Mouse (Mus musculus) left cerebral cortex, adult 2 months (tissue): Measurements from ENCODE around the gene Slc7a8. TPM values are rescaled to one million over a fixed set of nuclear protein-coding genes. Genes with fewer than 3 reads are reported as not detected.

Experiments
- DNase-seq, 2 experiments: peaks; one replicate each; pipeline ENCODE4 v3.0.0; 2021 to 2022; ENCODE audit warnings: low spot score in 2 of 2, mixed read lengths in 1 of 2; ENCODE audit errors: extremely low spot score in 1 of 2
- H3K27ac ChIP-seq: fragments of 200-600 bp; 2 replicates; pipeline ENCODE4 v1.8.1; 2022
- H3K4me3 ChIP-seq: fragments of 200-600 bp; 2 replicates; pipeline ENCODE4 v1.8.1; 2022
- CTCF ChIP-seq: fragments of 200-600 bp; IDR thresholded peaks from 2 replicates; pipeline ENCODE4 v1.8.1; 2022; ENCODE audit warnings: antibody characterized with exemption, mild to moderate bottlenecking, moderate library complexity
- intact Hi-C: fragments of 180-260 bp; cut with DNase I; formaldehyde crosslinking; loops from one replicate; pipeline ENCODE4 v1.15.1; 2025
- total RNA-seq, 2 experiments: library from RNA; stranded (reverse); gene quantifications; 2 replicates each; pipeline ENCODE4 v1.2.3; 2021

The Slc7a8 gene
- total RNA-seq, 2 experiments from 2014 or later = 54.3 to 58.6 TPM

GRCm38 (mm10) chr14:54682396-54682795, 99.3 kb downstream of the Slc7a8 start:
- Histone ChIP-seq H3K27ac (no peak overlapping the region), H3K4me3 (no peak overlapping the region)
- DNase-seq = no peak
- intact Hi-C loops = no loop called here
- TF ChIP-seq CTCF = no peak

GRCm38 (mm10) chr14:54678657-54679304, 103.0 kb downstream of the Slc7a8 start:
- TF ChIP-seq CTCF = no peak
- DNase-seq = no peak
- H3K4me3 ChIP-seq = no peak overlapping the region
- intact Hi-C loops = no loop called here
- H3K27ac ChIP-seq = no peak overlapping the region

GRCm38 (mm10) chr14:54676290-54676689, 105.5 kb downstream of the Slc7a8 start:
- Histone ChIP-seq H3K4me3 (no peak overlapping the region), H3K27ac (no peak overlapping the region)
- TF ChIP-seq CTCF = no peak
- intact Hi-C loops = no loop called here
- DNase-seq = no peak

GRCm38 (mm10) chr14:54674317-54674716, 107.4 kb downstream of the Slc7a8 start:
- DNase-seq = no peak
- Histone ChIP-seq H3K27ac (no peak overlapping the region), H3K4me3 (no peak overlapping the region)
- intact Hi-C loops = no loop called here
- no peak for TF ChIP-seq CTCF

Other genes starting within 250 kb of the Slc7a8 start
- 1 to 10 TPM; 2.2 to 2.7 TPM for gene Haus4, start 227.3 kb downstream of the Slc7a8 start, total RNA-seq
- 1 to 10 TPM; 1.3 to 2.8 TPM for gene Ajuba, start 204.4 kb downstream of the Slc7a8 start, total RNA-seq
- gene 4931414P19Rik, start 176.0 kb downstream of the Slc7a8 start, total RNA-seq = 1 to 10 TPM; 8.3 to 9.0 TPM
- 100 to 1,000 TPM; 166 to 167 TPM for gene Psmb5, start 163.9 kb downstream of the Slc7a8 start, total RNA-seq
- not detected for gene Psmb11, start 160.5 kb downstream of the Slc7a8 start, total RNA-seq
- not detected for gene Gm17606, start 141.0 kb downstream of the Slc7a8 start, total RNA-seq
- 10 to 100 TPM in 1 of 2 experiments, 1 to 10 TPM in 1; 8.2 to 11.3 TPM for gene Cdh24, start 140.6 kb downstream of the Slc7a8 start, total RNA-seq
- 10 to 100 TPM; 20.2 to 22.7 TPM for gene 1700123O20Rik, start 95.7 kb downstream of the Slc7a8 start, total RNA-seq
- 100 to 1,000 TPM; 200 to 232 TPM for gene Acin1, start 95.0 kb downstream of the Slc7a8 start, total RNA-seq
- not detected for gene Gm29776, start 83.1 kb downstream of the Slc7a8 start, total RNA-seq
- not detected for gene Cebpe, start 69.8 kb downstream of the Slc7a8 start, total RNA-seq
- gene Rnf212b, start 32.2 kb upstream of the Slc7a8 start, total RNA-seq = not detected
- gene Homez, start 89.0 kb upstream of the Slc7a8 start, total RNA-seq = 10 to 100 TPM; 19.4 to 20.8 TPM
- 10 to 100 TPM; 18.6 to 21.2 TPM for gene Ppp1r3e, start 95.6 kb upstream of the Slc7a8 start, total RNA-seq
- 100 to 1,000 TPM; 132 to 137 TPM for gene Bcl2l2, start 101.4 kb upstream of the Slc7a8 start, total RNA-seq
- 1 to 10 TPM; 2.8 to 3.7 TPM for gene Gm20521, start 101.5 kb upstream of the Slc7a8 start, total RNA-seq
- gene Pabpn1, start 110.6 kb upstream of the Slc7a8 start, total RNA-seq = 100 to 1,000 TPM; 247 to 267 TPM
- gene Slc22a17, start 131.2 kb upstream of the Slc7a8 start, total RNA-seq = 100 to 1,000 TPM; 586 to 617 TPM
- gene Efs, start 144.2 kb upstream of the Slc7a8 start, total RNA-seq = 1 to 10 TPM; 5.1 to 8.1 TPM
- not detected for gene Il25, start 150.7 kb upstream of the Slc7a8 start, total RNA-seq
- gene Cmtm5, start 154.3 kb upstream of the Slc7a8 start, total RNA-seq = 10 to 100 TPM; 46.5 to 53.5 TPM
- gene Myh6, start 185.0 kb upstream of the Slc7a8 start, total RNA-seq = 10 to 100 TPM in 1 of 2 experiments, 1 to 10 TPM in 1; 6.0 to 10.9 TPM
- not detected for gene Gm17428, start 195.0 kb upstream of the Slc7a8 start, total RNA-seq
- 10 to 100 TPM; 22.1 to 24.2 TPM for gene Myh7, start 212.7 kb upstream of the Slc7a8 start, total RNA-seq
- gene Ngdn, start 233.5 kb upstream of the Slc7a8 start, total RNA-seq = 10 to 100 TPM; 26.7 to 30.7 TPM